Mouse (Mus musculus): Measurements from ENCODE around the gene Cenpa. TPM values are rescaled to one million over a fixed set of nuclear protein-coding genes. Genes with fewer than 3 reads are reported as not detected.
"Not testable (repeated sequence)": the region's sequence is repeated elsewhere in the genome, so short reads cannot be mapped to it uniquely, and the experiment has no call there.

Gene Cenpa
- total RNA-seq, 2 experiments from 2014 or later: 16.7 to 17.2 TPM

DNA sequence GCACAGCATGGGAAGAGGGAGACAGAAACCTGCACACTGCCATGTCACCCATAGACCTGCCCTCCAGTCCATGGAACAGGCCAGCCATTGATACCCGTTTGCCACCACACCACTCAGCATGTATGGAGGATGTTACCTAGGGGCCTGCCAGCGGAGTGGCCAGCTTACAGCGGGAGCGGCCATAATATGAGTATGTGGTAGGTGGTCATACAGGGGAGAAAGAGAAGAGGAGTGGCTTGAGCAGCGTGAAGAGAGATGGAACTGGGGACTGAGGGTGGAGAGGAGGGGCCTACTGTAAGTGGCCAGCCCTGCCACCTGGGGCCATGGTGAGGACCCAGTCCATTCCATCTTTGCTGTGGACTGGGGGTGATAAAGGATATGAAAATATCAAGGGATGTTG lies 15.4 kb downstream of the Cenpa start:
- DNase-seq: no peak

DNA sequence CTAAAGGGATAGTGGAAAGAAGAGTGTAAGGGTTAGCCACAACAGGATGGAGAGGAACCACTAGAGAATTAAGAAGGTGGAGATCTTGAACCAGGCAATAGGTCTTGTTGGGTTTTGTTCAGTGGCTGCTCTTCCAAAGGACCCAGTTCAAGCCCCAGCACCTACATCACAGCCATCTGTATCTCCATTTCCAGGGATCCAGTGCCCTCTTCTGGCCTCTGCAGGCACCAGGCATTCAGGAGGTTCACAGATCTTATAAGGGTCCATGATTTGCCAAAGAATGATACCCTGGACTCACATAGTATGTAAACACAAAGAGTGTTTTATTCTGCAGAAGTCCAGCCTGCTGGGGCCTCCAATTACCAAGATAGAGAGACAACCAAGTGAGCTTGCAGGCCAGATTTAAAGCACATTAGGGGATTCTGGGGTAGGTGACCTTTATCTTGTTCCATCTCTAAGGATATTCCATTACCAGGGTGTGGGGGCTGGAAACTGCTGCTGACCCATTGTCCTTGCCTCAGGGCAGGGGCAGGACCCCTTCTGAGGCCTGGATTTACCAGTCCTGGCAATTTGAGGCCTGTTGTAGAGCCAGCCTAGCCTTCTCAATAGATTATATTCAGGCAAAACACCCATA lies 16.5 kb downstream of the Cenpa start:
- no peak for DNase-seq

DNA sequence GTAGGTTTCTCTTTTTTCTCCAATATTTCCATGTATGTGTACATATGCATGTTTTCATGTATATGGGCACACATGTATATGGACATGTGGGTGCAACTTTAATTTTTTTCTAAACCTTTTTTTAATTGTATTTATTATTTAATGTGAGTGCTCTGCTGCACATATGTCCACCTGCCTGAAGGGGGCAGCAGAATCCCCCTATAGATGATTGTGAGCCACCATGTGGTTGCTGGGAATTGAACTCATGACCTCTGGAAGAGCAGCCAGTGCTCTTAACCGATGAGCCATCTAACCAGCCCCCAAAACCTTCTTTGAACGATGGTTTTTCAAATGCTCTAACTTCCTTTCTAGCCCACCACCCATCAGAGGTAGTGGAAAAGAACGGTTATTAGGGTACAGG lies 17.4 kb downstream of the Cenpa start:
- DNase-seq: no peak

DNA sequence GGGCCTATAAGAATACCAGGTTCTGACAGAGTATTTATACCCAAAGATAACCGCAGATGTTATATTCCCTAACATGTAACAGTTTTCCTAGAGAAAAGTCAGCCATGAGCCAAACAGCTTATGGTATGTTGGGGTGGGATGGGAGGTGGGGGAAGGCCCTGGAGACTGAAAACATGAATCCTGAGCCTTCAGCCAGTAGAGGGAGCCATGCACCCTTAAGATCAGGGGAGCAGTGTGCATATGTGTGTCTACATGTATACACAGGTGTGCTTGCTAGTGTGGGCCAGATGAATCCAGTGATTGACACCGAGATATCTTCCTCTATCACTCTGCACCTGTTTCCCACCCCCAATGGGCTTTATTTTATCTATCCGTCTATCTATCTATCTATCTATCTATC lies 20.2 kb downstream of the Cenpa start:
- DNase-seq: no peak

DNA sequence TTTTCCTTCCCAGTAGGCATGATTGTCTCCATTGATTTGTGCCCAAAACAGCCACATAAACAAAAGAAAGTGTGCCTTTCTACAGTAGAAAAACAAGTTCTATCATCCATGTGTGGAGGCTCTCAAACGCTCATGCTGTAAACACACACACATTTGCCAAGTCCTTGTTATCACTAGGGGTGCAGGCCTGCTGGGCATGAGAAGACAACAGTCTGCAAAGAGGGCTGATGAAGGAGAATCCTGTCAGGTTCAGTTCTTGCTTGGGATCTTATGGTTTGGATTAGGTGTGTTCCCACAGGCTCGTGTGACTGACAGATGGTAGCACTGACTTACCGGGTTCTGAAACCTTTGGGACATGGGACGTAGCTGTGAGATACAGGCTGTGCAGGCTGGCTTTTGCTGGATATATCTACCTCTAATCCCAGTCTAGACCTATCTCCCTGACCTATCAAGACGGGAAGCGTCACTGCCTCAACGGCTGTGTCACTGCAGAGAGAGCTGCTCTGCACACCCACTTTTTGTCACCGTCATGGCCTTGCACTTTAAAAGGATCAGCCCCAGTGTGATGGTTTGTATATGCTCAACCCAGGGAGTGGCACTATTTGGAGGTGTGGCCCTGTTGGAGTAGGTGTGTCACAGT lies 33.9 kb downstream of the Cenpa start:
- DNase-seq: no peak

DNA sequence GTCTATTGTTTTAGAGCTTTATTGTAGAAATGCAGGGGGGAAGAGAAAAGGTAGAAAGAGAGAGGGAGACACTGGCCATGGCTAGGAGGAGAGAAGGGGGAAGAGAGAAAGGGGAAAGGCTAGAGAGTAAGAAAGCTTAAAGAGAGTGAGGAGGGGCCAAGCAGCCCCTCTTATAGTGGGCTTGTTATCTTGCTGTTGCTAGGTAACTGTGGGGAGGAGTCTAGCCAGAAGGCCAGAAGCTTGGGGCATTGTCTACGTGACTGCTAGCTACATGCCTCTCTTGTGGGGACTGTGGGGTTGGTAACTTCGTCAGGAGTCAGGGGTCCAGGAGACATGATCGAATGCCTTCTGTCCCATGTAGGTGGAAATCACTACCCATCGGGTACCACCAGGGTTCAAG lies 34.8 kb downstream of the Cenpa start:
- DNase-seq: not testable (repeated sequence)

DNA sequence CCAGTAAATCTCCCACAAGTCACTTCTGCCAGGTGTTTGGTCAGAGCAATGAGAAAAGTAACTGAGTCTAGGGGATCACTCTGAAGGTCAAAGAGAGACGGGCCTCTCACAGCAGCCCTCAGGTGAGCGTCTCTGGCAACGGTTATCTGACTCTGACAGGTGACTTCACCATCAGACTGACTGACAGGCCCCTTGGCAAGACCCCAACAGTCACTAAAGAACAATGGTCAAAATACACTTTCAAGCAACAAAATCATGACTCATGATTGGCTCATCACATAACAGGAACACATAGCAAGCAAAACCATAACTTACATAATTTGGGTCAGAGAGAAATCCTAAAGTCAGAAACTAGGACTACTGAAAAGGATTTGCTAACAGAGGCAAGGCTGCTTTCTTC lies 35.3 kb downstream of the Cenpa start:
- DNase-seq: no peak

DNA sequence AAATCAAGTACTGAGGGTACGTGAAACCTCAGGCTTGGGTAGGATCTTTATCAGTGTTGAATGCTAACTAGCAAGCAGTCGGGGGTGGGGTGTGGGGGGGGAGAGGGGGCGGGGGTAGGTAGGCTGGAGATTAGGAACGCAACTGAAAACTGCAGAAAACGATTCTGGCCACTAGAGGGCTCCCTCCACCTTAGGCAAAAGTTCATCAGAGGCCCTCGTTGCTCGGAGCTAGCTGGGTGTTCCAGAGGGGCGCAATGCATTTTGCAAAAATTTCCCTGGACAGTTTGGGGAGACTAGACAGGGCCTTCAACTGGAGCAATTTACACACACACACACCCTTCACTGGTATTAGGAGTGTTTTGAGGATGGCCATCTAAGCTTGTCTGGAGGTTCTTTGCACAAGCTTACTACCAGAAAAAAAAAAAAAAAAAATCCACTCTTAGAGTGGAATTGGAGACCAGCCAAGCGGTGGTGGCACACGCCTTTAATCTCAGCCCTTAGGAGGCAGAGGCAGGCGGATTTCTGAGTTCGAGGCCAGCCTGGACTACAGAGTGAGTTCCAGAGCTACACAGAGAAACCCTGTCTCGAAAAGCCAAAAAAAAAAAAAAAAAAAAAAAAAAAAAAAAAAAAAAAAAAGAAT lies 43.3 kb downstream of the Cenpa start:
- peak; percentile 69 for DNase-seq

DNA sequence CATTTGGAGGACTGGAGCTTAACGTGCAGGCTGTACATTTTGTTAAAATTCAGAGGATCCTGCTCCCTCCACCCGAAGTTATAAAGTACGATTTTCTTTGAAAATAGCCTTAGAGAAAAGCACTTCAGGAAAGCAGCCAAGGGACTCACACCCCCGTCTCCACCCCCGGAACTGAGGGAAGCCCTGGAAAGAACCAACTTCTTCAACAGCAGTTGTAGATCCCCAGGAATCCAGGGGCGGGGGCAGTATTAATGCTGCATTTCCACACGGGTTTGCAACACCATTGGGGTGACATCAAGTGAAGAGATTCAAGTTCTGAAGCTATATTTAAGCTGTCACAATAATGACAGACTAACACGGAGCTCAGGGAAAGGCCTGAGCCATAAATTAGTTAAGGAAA lies 43.9 kb downstream of the Cenpa start:
- DNase-seq: no peak

DNA sequence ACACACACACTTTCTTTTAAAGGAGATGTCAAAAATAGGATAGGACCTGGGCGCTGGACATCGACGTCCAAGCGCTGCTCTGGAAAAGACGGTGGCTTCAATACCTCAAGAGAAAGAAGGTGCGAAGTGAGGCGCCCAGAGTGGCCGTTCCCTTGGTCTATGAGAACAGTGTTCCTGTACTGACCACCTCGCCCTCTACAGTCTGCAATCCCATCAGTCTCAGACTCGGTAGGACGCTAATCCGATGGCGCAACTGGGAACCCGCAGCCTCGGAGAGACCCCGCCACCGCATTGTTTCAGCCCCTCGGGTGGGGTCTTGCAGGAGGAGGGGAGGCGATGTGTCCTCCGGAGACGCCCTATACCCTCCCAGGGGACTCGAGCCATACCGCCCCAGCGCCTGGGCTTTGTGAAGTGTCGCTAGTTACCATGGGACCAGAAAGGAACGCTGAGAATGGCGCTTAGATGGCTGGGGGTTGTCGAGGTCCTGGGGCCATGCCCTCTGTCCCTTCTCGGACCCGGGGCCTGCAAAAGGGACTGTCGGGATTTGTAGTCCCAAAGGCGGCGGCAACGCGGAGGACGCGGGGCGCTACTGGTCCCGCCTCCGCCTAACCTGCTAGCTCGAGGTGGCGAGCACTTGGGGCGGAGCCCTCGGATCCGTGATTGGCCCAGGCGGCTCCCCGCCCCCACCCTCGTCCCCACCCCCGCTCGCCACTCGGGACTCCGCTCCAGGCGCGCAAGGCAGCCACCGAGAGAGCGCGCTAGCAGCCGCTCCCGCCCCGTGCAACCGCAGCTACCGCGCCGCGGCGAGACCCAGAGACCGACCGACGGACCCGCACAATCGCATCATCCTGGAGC lies 44.8 kb downstream of the Cenpa start, which contains the start of gene Dpysl5:
Gene Dpysl5 (plus strand): TSS at position 418 of the 855 bp plus-strand sequence.
- DNase-seq: peak; percentile 62

DNA sequence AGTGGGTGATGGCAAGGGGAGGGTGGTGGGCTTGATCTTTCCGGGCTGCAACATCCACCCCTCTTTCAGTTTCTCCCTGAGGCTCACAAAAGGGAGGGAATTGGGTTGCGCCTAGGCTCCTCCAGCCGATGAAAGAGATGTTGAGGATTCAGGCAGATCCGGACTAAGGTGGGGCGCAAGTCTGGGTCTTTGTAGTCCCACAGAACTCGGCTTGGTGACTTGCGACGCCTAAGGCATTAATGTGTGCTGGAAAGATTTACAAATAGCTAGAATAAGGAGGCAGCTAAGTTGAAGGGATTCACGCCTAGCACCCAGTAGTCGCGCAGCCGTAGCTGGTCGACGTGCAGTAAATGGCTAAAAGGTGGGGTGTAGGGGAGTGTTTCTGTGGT lies 45.4 kb downstream of the Cenpa start:
- DNase-seq: no peak

DNA sequence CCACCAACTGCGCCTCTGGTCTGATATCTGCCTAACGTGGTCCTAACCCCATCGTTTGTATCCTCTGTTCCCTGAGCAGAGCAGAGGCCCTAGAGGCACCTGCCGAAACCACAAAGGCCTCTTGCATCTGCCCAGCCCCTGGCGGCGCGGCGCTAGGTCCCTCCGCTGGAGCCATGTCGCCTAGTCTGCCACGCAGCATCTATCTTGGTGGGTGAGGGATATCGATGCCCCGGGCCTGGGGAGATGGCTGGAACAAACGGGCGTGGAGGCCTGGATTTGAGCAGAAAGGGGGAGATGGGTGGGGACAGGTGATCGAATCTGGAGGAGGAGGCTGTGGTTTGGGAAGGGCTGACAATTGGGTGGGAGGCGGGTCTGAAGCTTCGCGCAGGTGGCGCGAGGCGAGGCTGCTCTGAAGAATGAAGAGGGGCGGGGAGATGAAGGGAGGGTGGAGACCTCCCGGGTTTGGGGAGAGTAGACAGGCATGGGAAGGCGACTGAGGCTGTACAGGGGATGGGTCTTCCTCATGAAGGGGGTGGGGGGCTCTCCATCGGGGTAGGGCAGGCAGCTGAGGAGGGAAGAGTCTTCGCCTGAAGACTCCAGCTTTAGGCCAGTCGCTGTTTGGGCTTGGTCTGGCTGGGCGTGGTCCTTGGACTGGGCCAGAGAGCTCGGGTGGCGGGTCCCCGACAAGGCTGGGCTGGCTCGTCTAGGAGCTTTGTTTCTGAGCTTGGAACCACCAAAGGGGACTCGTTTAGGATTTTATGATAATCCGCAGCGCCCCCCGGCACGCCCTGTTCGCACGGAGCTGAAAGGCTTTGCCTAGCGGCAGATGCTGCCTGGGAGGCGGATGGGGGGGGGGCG lies 46.1 kb downstream of the Cenpa start:
- peak; percentile 16 for DNase-seq

DNA sequence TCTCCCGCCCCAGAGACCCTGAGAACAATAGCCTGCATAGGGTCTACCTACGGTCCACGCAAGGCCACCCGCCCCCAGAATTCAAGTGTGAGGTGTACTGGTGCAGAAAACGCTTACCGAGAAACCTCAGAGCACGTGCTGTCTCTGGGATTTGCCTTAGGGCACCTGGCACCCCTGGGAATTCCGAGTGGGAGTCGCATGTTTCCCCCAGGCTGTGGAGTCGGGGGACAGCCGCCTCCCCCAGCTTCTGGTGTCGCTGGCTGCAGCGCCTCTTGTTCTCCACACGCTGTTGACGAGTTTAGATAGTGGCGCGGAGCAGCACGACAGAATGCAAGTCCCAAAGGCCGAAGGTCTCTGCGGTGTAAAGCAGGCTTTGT lies 46.7 kb downstream of the Cenpa start:
- DNase-seq: no peak

DNA sequence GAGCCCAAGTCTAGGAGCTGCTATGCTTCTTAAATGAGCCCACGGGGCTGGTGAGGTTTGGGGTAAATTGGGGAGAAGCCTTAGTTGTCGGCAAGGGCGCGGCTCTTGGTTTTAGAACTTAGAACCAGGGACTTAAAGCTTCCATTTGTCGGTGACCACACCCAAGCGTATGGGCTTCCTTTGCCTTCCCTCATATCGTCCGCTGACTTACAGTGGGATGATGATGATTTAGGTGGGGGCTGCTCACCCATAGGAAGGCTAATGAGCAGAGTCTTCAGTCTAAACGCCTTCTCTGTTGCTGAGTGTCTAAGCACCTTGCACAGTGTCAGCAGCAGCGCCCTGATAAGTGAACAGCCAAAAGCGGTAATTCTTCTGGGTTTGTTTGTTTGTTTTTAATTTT lies 47.1 kb downstream of the Cenpa start:
- DNase-seq: no peak

DNA sequence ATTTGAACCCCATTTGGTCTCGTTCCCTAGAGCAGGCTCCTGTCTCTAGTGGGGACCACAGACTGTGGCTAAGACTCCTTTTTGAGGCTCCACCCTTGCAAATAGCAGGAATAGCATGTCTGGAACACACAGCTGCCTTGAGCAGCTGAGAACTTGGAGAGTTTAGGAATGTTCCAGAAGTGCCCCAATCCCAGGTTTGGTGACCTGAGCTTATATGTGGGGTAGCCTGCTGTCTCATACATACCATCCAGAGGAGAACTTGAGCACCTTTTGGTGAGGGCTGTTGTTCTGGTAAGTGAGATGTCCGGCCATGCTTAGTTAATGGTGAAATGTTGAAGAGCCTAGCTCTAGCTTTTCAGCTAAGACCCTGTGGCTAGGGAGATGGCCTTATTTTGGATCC lies 49.7 kb downstream of the Cenpa start:
- no peak for DNase-seq

DNA sequence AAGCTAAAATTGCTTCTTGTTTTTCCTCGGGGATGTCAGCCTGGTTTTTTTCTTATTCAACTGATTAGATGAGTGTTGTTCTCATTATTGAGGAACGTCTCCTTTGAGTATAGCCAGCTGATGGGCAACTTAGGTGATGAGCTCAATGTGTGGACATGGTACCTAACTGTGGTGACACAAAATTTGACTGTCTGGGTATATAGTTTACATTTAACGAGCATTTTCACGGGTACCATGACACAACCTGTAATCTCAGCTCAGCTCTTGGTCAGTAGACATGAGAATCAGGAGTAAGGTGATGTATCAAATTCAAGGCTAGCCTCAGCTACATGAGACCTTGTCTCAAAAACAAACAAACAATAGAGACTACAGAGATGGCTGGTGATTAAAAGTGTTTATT lies 50.9 kb downstream of the Cenpa start:
- DNase-seq: no peak

DNA sequence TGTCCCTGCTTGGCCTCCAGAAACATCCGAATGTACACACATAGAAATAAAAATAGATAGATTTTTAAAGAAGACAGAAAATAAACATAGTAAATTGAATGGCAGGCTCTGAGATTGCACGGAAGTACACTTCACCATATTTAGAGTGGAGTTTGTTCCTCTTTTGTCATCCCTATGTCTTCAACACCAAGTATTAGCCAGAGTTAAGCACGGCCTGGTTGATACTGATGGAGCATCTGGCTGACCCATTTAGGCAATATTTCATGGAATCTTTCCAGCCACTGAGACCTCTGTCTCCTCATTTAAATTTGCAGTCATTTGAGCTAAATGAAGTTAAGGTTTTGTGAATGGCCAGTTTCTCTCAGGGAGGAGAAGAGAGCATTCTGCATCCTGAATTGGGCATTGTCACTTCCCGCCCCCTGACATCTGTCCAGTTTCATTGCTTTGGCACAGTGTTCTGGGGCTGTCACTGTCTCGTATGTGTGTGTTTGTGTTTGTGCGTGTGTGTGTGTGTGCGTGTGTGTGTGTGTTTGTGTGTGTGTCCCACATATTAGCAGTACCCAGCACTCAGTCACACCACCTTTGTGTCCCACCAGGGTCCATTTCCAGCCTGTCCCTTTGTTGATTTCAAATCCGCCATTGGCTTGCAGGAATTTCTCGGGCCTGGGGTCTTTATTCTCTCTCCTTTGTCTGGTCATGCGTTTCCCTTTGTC lies 51.6 kb downstream of the Cenpa start:
- no peak for DNase-seq

DNA sequence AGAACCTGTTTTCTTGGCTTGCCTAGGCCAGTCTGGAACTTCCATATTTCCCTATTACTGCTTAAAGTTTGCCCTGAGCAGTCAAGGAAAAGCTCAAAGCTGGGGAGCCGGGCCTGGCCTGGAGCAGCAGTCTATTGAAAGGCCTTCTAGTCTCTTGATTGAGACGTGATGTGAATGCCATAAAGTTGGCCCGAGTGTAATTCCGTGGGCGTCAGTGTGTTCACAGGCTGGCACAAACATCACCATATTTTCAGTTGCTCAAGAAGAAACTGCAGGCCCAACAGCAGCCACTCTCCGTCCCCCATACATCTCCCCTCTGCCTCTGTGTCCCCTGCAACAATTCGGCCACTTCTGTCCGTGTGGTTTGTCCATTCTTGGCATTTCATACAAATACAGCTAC lies 55.4 kb downstream of the Cenpa start:
- no peak for DNase-seq

Measured in gastrocnemius, postnatal 10 days (tissue).